Mouse (Mus musculus) spleen, adult 2 months (tissue): ENCODE results near the gene Gngt1.

ENCODE experiments used
- CTCF ChIP-seq: fragments of 200-500 bp; IDR thresholded peaks from 2 replicates; pipeline ENCODE4 v1.5.1; 2011; ENCODE audit warnings: mild to moderate bottlenecking, inconsistent platforms; ENCODE audit not compliant: insufficient read depth, insufficient read length, insufficient replicate concordance; ENCODE audit errors: extremely low read depth
- POLR2A ChIP-seq: fragments of 200-500 bp; IDR thresholded peaks from 2 replicates; pipeline ENCODE4 v1.6.1; 2011; ENCODE audit warnings: low read depth, low read length, inconsistent platforms

DNA sequence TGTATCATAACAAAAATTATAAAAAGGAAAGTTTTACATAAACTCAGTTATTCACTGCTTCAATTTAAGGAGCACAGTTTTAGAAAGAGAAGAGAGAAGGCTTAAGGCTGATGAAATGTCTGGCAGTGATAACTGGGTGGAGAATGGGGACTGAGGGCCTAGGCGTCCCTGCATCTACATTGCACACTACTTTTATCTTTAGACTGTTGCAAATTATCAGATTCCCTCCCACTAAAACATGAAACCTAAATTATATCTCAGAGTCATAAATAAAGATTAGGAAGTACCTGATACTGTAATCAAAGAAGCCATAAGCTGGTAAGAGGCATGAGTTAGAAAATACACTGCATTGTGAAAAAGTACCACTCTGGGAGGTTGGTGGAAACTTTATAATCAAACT is 48.2 kb downstream of the Gngt1 start:
- TF ChIP-seq POLR2A (no peak), CTCF (no peak)
